Mouse (Mus musculus) forelimb bud, embryonic 11.5 days (tissue): ENCODE data around the gene Grk2.

Experiments used
- DNase-seq: peaks from one replicate; pipeline ENCODE4 v3.0.0-alpha.2; 2012; ENCODE audit warnings: low read depth, low spot score

Gene Grk2

DNA sequence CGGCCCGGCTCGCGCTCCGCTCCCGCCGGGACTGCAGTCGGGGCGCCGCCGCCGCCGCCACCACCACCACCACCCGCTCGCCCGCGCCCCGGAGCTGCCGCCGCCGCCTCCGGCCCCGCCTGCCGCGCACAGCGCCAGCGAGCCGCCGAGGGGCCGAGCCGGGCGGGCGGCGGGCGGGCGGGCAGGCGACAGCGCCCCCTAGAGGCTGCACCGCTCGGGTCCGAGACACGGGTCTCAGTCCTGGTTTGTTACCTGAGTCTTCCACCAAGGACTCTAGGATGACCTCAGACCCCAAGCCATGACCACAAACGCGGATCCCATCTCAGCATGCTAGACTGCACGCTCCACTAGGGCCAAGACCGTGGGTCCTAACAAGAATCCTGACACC is at the start of gene Grk2:
Gene Grk2 (minus strand): TSS at position 33 of the 388 bp plus-strand sequence.
- DNase-seq: peak; percentile 56

DNA sequence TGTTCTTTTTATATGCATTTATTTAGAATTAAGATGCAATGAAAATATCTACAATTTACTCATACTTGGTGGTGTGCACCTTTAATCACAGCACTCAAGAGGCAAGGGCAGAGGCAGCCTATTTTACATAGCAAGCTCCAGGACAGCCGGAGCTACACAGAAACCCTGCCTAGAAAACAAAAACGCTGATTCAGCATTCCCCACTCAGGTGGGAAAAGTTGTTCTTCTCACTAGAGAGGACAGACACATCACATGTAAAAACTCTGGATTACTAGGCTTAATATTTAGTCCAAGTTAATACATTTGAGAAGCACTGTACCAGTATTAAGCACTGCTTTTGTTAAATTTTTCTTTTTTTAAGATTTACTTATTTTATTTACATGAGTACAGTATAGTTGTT is 43.4 kb upstream of the Grk2 start:
- no peak for DNase-seq

DNA sequence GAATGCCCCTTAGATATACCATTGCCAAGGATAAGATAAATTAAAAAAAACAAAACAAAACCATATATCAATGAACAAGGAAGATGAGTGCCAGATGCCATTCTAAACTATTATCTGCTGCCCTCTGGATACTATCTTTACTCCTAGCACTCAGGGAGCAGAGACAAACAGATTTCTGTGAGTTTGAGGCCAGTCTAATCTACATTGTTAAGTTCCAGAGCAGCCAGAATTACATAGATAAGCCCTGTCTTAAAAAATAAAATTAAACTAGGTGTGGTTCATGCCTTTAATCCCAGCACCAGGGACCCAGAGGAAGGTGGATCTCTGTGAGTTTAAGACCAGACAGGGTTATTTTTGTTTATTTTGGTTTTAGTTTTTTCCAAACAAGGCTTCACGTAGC is 40.5 kb upstream of the Grk2 start:
- DNase-seq: no peak

DNA sequence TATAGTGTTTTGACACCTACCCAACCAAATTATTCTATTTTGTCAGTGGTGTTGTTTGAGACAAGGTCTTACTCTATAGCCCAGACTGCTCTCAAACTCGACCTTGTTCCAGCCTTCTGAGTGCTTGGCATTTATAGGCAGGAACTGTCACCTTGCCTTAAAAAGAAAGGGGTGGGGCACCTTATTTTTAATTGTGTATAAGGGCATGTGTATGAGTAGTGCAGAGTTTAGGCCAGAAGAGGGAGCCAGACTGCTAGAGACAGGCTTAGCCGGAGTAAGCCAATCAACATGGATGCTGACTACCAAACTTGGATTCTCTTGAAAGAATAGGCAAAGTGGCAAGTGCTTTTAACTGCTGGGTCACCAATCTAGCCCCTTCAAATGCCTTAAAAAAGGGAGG is 32.1 kb upstream of the Grk2 start:
- peak; percentile 66 for DNase-seq

DNA sequence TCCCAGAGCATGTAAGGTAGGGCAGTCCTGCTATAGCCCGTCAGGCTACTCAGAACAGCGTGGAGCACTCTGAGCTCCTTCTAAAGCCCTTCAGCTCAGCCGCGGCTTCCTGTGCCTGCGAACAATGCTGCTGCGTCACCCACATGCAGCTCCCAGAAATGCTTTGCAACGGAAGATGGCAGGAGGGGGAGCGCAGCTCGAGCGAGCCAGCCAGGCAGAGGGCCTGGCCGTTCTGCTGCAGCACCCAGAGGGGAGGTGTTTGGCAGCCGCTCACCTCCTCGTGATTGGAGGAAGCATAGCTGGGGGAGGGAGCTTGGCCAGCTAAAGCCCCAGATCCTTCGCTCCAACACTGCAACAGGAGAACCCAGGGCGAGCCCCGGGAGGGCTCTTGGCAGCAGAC is 27.8 kb upstream of the Grk2 start:
- DNase-seq: peak; percentile 97

DNA sequence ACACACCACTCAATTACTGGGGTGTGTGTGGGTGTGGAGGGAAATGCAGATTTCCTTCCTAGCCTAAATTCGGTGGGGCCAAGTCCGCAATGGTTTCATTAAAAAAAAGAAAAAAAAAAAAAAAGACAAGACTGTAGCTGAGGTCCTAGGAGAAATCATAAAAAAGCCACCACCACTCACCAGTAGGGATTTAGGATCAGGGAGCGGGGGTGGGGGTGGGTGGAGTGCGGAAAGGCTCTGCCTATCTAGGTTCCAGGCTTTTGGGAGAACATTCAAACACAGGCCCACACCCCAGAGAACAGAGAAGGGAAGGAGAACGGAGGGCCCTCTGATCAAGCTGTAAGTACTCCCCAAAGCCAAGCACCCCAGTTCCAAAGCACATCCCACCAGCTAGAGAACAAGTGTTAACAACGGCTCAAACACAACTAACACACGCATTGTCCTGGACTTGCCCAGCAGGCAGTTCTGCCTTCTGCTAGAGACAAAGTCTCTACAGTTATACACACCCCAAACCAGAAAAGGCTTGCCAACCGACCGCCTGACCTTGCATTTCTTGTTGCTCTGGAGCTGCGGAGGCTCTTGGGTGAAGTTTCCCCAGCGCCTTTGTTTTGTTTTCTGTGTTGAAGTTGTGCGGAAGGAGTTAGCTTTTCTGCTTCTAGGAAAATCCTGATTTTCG is 27.2 kb upstream of the Grk2 start:
- DNase-seq: no peak

DNA sequence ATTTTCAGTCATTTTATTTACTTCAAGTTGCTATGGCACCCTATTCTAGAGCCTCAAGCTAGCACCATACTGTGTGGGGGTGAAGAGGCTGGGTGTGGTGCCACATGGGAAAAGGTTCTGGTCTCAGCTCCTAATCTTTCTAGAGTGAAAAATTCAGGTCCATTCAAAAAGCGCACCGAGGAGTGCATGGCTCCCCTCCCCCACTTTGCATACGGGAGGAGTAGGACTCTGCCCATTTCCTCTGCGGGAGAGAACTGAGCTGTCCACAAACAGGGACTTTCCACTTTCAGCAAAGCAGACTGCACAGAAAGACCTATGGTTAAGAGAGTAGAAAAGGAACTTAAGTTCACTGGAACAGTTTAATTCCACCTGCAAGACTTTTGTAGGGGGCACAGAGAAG is 26.6 kb upstream of the Grk2 start:
- peak; percentile 38 for DNase-seq

DNA sequence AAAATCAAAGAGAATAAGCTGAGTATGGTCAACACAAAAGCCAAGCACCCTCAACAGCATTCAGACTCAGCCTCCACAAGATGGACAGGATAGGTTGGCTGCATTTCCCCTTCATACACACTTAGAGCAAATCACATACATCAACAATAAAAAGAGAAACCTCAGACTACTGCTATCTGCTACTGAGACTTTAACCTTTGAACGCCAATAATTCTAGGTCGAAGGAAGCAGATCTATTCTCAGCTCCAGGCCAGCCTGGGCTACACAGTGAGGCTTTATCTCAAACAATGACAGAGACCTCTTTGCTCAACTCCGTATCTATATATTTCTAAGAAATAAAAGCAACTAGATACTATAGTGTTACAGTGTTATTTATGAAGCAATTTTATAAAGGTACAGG is 25.3 kb upstream of the Grk2 start:
- no peak for DNase-seq

DNA sequence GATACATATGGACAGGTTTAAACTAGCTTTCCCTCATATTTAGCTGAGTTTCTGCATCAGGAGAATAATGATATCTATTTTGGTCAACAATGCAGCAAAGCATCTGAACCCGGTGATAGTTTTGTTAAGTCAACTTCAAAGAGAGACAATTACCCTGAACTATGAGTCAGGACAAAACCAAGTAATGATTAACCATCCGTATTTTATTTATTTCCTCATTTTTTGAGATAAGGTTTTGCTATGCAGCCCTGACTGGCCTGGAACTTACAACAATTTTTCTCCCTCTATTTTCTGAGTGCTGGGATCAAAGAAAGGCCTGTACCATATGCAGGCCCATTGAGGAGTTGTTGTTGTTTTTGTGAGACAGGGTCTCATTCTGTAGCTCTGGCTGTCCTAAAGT is 24.6 kb upstream of the Grk2 start:
- DNase-seq: no peak

DNA sequence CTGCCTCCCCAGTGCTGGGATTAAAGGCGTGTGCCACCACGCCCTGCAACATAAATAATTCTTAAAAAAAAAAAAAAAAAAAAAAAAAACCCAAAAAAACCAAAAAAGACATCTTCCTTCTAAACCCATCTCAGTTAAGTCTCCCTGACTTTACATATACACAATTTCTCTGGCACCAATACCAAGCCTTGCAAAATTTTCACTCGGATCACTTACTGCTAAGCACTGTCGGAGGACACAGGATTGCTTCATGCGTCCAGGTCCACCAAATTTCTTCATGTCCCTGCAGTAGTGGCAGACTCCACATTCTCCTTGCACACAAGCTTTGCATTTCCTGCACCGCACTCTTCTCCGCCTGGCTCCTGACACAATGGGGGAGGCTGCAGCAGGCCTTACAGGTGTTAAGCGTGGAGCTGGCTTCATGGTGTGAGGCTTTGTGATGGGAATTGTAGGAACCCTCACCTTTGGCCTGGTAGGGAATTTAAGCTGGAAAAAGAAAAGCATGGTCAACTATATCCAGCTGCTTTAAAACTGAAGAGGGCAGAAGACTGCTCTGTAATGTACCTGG is 22.8 kb upstream of the Grk2 start:
- no peak for DNase-seq

DNA sequence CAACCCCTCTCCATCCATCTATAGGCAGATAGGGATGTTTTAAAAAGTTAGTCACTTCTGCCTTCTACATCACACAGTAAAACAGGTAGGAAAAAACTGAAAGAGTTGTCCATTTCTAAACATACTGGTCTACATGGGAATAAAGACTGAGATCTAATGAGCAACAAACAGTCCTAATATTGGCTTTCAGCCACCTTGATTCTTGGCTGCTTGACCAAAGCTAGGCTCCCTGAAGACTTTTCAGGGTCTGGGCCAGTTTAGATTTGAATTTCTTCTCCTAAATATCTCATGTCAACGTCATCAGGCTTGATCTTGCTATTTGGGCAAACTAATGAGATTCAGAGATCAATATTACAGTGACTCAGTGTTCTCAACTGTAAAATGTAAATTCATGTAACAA is 20.9 kb upstream of the Grk2 start:
- DNase-seq: no peak

DNA sequence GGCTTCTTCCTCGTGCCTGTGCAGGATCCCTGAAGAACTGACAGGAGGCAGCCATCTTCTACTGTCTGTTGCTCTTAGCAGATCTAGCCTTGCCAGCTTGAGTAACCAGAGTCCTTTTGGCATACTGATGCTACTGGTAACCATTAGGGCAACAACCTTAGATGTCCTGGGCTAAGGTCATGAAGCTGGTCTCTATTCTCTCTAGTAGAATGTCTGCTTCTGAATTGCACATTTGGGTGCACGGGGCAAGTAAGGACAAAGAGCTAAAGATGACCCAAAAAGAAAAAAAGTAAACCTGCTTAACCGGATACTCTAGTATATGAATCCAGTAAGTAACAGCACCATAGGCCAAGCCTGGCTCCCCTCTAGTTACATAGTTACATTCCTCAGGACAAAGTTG is 20.1 kb upstream of the Grk2 start:
- DNase-seq: no peak

DNA sequence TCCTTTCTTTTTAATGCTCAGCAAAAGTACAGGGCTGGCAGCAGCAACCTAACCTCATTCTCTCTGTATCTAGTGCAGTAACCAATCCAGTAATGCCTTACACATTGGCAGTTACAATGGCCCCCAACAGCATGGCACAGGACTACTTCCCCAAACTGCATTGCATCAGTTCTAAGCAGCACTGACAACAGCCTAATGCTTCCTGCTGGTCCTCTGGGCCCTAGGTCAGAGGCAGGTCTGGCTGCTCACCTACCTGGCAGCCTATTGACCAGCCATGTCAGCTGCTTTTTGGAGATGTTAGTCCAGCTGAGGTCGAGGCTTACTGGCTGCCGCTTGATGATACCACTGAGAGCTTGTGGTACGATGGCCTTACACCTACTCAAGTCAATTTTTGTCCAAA is 16.1 kb upstream of the Grk2 start:
- DNase-seq: no peak

DNA sequence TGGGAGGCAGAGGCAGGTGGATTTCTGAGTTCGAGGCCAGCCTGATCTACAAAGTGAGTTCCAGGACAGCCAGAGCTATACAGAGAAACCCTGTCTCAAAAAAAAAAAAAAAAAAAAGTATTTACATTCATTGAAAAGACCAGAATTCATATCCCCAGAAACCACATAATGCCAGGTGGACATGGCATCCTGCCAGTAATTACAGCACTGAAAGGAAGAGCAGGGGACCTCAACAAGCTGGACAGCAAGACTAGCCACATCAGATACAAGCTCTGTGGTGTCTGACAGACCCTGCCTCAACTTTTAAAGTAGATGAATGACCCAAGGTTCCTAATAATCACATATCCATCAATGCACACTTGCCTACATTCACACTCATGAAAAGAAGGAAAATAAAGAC is 15.6 kb upstream of the Grk2 start:
- DNase-seq: no peak

DNA sequence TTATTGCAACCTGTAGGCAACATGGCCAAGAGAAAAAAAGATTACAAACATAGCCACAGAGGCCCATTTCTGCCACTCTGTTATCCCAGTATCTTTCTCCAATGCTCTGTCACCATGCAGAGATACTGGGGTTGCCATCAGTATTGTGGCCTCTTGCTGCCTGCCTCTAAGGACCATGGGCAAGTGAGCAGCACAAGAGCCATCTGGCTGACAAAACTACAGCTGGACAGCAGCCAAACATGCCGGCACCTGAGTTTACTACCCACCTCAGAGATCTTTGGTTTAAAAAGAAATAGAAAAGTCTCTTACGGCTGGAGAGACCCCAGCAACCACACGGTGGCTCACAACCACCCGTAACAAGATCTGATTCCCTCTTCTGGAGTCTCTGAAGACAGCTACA is 13.2 kb upstream of the Grk2 start:
- no peak for DNase-seq

DNA sequence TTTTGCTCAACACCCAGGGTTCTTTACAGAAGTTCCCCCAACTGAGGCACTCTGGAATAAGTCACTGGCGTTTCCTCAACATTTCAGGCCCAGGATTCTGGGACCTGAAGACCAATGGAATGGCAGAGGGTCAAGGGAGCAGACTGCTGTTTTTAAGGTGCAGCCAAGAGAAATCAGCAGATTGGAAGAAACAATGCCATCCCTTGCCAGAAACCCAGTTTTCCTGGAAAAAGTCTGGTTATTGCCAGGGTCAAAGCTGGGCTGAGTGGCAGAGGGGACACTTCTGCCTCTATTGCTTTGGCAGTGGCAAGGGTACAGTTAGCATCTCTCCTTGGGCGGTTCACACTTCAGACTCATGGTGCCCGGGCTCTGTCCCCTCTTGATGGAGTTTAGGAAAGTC is 11.2 kb upstream of the Grk2 start:
- no peak for DNase-seq

DNA sequence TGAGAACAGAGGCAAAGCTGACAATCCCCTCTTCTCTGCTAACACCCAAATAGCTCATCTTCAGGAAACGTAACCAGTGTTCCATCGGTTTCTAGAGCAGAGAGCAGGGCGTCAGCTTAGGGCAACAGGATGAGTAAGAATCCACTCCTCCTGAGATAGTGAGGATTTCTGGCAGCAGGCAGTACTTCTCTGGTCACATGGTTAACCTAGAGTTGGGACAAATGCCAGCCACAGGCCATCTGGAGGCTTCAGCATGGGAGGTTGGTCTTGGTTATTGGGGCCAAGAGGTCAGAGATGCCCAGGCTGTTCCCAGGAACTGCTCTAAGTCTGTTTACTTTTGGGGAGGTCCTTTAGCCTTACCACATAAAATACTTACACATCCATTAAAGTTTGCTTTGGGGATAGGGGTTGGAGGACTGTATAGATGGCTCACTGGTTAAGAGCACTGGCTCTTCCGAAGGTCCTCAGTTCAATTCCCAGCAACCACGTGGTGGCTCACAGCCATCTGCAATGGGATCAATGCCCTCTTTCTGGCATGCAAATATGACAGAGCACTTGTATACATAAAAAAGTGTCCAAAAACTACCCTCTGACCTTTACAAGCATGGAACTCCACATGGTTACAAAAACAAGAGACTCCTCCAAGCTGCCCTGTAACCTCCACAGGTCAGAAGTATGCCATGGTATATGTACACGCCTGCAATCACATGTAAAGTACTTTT is 9.4 kb upstream of the Grk2 start:
- DNase-seq: no peak

DNA sequence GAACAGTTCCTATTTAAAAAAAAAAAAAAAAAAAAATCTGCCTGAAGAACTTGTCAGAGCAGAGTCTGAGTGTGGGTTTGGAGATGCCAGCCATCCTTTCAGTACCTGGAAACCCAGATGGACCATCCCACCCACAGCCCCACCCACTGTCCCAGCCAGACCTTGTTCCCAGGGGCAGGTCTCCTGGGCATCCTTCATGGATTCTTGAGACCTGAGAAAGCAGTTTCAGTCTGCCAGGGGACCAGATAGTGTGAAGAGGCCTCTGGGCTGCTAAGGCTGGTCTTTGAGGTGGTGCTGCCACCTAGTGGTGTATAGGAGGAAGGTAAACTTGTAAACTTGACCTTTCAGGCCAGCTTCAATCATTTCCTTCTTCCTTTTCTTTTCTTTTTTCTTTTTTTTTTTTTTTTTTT is 3.8 kb upstream of the Grk2 start:
- peak; percentile 78 for DNase-seq

DNA sequence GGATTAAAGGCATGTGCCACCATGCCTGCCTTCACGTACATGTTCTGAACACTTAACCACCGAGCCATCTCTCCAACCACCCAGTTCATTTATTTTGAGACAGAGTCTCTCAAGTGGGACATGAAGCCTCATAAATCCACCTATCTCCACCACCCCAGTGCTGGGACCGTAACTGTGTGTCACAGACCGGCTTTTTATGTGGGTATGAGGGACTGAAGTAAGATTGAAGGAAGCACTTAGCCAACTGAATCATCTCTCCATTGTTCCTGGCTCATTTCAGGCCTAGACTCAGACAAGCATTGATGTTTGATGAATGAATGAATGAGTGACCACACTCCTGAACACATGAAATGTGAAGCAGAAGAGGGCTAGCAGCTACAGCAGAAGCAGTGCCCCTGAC is 3.3 kb upstream of the Grk2 start:
- DNase-seq: no peak

DNA sequence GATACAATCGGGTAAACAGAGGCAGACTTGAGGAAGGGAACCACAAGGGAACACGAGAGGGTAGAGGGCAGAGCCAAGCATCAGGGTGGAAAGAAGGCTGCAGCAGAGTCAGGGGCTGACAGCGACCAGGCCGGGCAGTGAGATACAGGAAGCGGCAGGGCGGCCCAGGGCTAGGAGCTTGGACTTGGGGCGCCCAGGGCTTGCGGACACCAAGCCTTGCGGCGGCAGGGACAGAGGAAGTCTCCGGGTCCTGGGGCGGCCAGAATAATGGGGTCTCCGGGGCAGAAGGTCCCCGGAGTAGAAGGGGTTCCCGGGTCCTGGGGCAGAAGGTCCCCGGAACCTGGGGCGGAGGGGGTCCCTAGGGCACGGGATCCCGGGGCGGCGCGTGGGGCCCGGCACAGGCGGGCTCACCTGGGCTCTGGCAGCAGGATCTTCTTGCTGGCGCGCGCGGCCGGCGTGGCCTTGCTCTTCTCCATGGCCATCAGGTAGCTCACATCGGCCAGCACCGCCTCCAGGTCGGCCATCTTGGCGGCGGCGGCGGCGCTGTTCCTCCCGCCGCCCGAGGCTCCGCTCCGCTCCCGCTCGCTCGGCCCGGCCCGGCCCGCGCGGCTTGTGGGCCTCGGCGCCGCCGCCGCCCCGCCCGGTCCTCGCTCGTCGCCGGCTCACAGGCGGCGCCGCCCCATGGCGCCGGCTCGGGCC is 382 bp downstream of the Grk2 start:
- no peak for DNase-seq

DNA sequence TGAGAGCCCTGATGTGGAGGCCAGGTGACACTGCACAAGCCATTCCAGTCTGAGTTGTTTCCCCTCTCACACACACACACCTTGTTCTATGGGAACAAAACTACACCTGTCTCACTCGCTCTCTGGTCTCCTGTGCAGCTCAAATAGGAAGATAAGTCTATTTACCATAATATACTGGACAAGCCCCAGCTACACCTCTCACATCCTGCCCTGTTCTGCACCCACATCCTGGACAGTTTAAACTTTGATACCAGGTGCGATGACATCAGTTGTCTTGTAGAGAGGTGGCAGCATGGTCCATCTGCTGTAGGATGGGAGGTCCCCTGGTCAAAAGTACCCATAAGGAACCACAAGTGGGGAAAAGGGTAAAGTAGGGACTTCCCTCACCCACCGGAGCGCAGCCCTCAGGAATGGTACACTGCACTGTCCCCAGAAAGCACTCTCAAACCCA is 1.1 kb downstream of the Grk2 start:
- no peak for DNase-seq

DNA sequence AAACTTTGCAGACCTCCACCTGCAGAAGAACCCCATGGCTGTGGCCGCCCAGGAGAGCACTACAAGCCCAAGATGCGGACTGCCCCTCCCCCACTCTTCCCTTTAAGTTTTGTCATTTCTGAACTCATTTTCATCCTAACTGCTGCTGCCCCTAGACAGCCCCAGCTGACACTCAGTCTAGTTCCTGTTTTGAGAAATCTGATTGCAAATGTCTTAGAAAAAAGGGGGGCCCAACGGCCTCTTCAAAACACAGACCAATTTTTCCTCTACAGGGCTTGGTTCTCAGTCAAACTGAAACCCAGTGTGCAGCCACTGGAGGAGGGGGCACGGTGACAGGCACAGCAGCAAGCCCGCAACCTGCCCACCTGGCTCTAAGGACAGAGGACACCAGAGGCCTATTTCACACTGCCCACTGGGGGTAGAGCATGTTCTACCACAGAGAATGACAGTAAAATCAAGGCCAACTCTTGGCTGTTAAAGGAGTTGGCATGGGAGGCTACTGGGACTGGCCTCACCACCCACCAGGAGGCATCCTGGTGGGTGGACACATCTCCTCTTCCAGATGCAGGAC is 1.7 kb downstream of the Grk2 start:
- no peak for DNase-seq
